Mouse (Mus musculus): ENCODE results near the gene Olfr27.

GRCm38 (mm10) chr9:39078787-39079186 lies 49.1 kb upstream of the Olfr27 start, which contains the start of gene Olfr938:
- TF ChIP-seq CTCF (IDR thresholded peaks at IDR 0.05; ENCODE audit: borderline replicate concordance, extremely low read depth, insufficient read depth, insufficient read length) (no peak), POLR2A (IDR thresholded peaks at IDR 0.05; ENCODE audit: borderline replicate concordance, extremely low read depth, insufficient read depth, insufficient read length, poor library complexity, severe bottlenecking) (no peak)
